Mouse (Mus musculus) liver, embryonic 14.5 days (tissue): ENCODE measurements around the gene Olfr347.

Experiments
- CTCF ChIP-seq: IDR thresholded peaks from 2 replicates; pipeline ENCODE4 v1.5.1; 2016; ENCODE audit warnings: antibody characterized with exemption, low read depth, control low read depth
- EP300 ChIP-seq: IDR thresholded peaks from 2 replicates; pipeline ENCODE4 v1.6.1; 2016; ENCODE audit warnings: antibody characterized with exemption, low read depth

DNA sequence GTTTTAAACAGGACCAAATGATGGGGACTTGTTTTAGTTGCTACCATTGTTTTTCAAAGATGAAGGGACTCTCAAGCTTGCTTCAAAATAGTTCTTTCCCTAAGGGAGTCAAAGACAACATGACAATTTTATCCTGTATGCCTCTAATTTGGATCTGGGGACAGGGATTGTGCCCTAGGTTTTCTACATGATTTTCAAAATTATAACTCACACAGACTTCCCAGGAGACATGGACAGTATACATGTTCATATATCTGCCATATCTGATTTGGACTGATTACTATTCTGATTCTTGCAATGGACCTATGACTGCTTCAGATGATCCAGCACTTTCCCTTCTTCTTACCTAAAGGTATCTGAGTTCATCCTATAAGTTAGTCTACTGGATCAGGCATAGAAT lies at the start of gene Olfr347:
- no peak for TF ChIP-seq EP300
- no peak for TF ChIP-seq CTCF
